Mouse (Mus musculus): ENCODE results near the gene Peak1.
"Not testable (repeated sequence)": the region's sequence is repeated elsewhere in the genome, so short reads cannot be mapped to it uniquely, and the experiment has no call there.

The Peak1 gene

DNA sequence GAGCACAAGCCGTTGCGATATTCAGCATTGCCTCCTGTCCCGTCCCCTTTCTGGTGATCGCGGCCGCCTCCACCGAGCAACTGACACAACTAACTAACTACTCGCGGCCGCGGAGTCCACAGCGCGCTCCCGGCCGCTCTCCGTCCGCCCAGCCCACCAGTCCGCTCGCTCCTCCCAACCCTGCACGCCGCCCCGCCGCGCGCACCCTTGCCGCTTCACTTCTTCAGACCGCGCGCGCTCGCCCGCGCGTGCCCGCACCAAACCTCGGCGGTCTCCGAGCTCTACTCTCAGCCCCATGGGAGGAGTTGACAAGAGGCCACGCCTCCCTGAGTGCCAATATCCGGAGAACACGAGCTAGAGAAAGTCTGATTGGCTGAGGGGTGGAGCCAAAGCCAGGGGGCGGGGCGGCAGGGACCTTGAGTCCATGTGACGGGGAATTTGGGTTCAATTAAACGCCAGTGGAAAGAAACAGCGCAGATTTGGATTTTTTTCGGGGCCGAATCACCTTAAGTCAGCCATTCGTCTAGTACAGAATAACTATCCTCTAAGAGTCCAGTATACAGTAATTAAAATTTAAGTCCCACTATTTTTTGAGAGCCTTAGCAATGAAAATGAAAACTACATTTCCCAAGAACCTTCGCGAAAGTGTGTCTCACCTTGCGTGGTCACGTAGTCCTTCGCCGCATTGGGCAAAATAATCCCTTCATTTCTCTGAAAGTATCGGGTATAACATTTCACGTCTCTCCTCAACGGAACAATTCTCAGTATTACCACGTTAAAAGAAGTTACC lies at the start of gene Peak1, which contains the start of gene Hmg20a:
TSS of gene Peak1 (minus strand) at position 120 of the 790 bp plus-strand sequence.
TSS of gene Hmg20a (plus strand) at position 662 of the 790 bp plus-strand sequence.
- DNase-seq = peak; percentile 100

DNA sequence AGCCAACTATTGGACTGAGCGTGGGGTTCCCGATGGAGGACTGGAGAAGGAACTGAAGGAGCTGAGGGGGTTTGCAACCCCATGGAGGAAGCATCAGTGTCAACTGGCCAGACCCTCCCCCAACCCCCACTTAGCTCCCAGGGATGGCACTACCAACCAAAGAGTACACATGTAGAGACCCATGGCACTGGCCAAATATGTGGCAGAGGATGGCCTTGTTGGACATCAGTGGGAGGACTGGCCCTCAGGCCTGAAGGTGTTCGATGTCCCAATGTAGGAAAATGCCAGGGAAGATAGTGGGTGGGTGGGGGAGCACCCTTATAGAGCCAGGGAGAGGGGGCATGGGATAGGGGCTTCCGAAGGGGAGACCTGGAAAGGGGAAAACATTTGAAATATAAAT lies 48.4 kb upstream of the Peak1 start:
- DNase-seq = no peak

DNA sequence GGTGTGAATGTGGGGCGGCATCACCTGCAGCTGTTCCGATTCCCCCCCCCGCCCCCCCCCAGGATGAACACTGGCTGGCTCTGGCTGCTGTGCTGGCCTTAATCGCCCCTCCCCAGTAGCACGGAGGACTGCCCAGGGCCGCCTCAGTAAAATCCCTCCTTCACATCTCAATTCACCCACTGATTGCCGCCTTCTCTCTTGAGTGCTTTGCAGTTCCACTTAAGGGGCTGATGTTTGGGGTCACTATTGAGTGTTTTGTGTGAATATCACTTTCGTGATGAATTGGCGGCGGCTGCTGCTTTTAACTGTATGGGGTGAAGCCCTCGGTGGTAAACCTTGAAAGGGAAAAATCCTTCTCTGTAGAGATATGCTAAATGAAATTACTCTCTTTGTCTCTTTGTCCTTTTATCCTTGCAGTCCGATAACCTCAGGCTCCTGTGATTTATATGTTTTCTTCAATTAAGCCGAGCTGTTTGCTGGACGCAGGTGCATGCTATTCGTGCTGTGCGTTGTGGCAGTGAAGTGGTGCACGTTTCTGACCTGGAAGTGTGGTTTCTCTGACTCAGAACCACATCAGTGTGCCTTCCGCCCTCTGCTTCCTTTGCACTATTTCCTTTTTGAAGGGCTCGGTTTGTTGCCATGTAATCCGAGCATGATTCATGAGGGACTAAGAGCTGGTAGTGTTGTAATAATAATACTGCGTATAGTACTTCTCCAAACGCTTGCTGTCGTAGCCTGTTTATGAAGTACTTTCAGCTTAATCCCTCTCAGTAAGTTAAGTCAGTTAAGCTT lies 47.2 kb upstream of the Peak1 start:
- no peak for DNase-seq

DNA sequence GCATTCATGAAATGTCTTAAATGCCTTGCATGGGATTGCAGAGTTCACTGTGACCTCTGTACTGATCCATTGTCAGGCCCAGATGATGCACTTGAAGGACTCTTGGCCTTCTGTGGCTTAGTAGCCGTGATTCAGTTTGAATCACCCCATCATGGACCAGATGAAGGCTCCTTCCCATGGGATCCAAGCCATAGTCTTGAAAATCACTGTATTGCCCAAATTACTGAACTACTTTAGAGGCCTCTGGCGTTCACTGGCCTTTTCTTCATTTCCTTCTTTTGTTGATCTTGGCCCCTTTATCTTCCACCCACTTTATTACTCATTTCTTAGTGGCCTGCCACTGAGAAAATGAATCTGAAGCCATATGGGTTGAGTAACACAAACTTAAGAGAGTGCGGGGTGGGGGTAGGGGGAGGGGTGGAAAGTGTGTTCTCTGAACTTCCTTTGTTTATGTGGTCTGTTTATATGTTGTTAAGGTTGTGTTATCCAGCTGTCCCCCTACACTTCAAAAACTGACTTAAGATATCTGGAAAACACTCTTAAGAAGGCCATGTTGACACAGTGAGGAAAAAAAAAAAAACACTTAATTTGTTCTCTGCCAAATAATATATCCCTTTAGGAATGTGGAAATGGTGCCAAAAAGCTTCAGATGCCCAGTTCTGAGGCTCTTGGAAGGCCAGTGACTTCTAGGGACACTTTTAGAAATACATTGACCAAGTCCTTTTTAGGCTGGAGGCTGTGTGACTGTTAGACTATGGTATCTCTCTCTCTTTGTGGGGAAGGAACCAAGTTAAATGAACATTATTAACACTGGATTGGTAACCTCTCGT lies 46.0 kb upstream of the Peak1 start:
- no peak for DNase-seq

DNA sequence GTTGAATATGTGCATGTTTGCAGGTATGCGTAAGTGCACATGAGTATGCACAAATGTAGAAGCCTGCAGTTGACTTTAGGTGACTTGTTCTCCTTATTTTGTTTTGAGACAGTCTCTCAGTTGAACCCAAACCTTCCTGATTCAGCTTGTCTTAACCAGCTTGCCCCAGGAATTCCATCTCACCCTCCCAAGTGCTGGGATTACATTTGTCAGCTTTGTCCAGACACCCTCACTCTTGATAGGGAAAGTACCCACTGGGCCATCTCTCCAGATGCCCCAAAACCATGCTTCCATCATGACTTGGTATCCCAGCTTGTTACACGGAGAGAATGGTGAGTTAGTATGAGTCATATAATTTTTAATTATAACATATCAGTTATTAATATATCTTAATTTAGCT lies 45.2 kb upstream of the Peak1 start:
- no peak for DNase-seq

DNA sequence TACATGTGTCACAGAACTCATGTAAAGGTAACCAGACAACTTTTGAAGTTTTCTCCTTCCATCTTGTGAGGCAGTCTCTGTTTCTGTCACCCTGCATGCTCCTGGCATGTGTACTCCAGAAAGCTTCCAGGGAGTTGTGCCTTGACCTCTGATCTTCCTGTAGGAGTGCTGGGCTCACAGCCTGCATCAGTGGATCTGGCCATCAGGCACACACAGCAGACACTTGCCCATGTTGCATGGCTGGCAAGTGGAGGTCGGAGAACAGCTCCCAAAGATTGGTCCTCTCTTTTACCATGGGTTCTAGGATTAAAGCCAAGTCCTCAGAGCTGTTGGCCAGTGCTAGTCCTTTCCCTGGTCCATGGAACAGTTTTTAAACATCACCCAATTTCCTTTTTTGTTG lies 44.7 kb upstream of the Peak1 start:
- no peak for DNase-seq

DNA sequence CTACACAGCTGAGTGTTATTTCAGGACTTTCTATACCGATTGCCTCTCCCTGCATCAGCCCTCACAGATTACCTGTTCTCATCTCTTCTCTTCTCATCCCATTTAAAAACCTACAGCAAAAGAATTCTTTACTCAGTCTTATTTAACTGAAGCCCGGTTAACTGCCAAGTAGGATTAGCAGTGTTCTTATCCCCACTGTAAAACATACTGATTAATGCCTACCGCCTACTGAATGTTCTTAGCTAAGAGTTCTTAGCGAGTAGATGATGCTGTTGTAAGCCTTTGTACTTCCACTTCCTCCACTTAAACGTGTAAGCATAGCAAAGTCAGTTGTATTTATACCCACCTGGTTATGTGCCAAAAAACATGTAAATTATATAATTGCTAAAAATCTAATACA lies 43.1 kb upstream of the Peak1 start:
- DNase-seq = no peak

DNA sequence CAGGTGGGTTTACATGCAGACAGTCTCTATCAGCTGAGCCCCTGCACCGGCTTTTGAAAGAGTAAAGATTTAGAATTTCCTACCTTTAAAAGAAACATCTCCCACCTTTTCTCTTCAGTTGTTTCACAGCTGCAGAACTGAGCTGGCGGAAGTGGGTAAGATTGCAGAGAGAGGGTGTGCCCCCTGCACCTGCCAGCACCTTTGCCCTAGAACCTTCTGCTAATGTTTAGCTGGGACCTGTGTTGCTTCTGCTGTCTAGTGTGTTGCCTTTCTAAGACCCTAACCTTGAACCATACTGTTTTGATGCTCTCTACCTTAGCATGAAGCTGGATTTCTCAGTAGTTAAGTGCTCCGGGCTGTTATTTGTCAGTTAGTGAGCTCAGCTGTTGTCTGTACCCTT lies 38.6 kb upstream of the Peak1 start:
- no peak for DNase-seq

DNA sequence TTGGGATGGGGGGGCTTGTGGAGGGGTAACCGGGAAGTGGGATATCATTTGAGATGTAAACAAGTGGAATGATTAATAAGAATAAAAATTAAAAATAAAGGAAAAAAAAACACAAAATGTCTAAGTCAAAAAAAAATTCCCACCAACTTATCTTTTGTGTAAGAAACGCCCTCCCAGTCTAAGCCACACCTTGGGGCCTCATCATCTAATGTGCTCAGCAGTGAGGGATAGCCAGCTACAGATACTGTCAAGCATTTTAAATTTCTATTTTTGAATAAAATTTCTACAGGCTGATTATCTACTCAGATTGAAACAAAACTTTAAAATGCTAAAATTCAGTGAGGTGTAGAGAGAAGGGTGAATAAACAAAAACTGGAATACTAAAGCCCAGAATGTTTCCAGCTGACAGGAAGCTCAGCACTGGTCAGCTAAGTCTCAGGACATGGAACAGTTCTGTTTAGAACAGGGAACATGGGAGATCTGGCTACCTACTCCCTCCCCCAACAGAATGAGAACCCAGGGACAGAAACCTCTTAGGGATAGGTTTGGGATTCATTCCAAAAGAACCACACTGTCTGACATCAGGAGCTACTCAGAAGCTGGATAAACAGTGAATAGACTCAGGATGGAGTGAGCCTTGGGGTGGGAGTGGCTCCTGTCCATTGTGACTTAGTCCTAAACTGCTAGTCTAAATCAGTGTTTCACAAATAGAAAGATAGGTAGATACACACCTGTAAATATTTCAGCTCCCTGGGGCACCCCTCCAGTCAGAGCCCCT lies 35.4 kb upstream of the Peak1 start:
- DNase-seq = no peak

DNA sequence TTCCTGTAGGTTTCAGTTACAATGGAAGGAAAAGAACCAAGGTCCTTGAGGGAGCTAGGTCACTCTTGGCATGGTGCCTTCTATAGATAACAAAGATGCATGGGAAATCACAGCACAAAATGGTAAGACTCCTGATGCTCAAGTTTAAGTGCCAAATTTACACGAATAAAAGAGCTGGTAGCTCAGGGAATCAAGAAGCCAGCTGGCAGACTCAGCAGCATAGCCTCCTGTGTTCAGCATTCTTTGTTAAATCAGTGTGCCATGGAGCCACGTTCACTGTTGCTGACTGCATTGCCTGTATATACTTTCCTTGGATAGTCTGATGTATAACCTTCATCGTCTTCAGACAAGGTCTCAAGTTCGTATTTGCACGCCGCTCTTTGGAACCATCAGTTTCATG lies 33.7 kb upstream of the Peak1 start:
- DNase-seq = peak; percentile 6

DNA sequence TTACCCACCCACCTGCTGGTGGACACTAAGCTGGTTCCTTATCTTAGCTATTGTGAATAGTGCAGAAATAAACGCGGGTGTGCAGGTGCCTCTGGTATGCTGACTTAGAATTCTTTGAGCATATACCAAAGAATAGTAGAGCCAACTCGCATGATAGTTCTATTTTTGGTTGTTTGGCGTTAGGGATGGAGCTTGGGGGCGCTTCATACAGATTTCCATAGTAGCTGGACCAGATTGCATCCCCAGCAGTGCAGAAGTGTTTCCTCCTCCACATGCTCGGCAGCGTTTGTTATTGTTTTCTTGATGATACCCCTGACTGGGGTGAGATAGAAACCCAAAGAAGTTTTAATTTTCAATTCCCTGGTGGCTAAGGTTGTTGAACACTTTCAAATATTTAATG lies 21.8 kb upstream of the Peak1 start:
- no peak for DNase-seq

DNA sequence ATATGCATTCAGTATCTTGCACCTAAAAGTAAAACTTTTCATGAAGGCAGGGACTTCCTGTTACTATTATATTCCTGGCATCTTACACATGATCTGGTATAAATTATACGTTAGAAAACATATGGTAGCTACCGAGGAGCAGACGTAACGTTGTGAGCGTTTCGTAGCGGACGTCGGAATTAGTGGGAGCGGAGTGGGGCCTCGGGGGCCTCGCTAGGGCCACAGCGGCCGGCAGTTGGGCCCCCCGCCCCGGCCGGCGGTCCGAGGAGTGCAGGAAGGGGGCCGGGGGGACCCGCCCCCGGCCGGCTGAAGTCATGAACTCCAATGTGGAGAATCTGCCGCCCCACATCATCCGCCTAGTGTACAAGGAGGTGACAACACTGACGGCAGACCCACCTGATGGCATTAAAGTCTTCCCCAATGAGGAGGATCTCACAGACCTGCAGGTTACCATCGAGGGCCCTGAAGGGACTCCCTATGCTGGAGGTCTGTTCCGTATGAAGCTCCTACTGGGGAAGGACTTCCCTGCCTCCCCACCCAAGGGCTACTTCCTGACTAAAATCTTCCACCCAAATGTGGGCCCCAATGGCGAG lies 19.5 kb upstream of the Peak1 start:
- DNase-seq = not testable (repeated sequence)

DNA sequence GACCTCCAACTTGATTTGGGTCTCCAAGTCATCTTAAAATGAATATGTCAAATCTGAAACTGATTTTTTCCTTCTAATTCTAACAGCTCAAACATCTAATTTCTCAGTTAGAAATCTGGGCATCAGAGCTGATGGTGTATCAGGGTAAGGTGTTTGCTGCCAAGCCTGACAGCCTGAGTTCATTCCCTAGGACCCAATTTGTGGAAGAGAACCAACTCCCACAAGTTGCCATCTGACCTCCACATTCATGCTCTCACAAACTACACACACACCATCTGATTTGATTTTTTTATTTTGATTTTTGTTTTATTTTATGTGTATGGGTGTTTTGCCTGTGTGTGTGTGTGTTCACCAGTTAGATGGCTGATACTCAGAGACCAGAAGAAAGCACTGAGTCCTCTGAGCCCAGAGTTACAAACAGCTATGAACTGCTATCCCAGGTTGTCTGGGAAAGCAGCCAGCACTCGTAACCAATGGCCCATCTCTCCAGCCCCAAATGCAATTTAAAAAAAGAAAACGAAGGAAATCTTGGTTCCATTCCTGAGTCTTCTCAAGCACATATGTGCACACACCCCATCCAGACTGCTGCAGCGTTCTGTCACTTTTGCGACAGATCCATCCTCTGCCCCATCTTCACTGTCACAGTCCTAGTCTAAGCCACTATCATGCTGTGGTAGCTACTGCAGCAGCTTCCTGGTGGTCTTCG lies 18.1 kb upstream of the Peak1 start:
- peak; percentile 34 for DNase-seq

DNA sequence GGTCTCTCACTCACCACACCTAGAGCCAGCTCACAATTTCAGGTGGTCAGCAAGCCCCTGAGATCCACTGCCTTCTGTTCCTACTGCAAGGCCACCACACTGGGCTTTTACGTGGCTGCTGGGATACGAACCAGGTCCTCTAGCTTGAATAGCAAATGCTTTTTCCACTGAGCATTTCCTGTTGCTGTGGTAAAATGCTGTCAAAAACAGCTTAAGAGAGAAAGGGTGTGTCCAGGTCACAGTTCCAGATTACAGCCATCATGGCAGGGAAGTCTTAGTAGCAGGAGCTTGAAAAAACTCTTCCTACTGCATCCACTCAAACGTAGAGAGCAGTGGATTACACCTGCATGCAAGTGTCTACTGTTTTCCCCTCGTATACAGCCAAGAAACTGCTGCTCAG lies 7.0 kb upstream of the Peak1 start:
- no peak for DNase-seq

DNA sequence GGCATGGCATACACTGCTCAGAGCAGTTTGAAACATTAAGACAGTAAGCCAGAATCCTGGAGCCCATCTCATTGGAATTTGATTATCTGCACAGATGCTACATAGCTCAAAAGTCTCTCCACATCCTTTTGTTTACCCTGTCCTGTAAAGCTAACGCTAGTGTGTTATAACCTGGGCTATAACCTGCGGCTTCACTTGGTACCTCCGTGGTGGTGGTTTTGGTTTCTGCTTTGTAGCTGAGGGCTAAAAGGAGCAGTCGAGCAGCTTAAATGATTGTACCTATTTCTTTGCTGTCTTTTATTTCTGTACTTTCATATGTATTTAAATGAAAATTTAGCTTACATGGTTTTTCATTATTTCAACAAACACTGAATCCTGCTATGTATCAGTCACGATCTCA lies 4.1 kb upstream of the Peak1 start:
- DNase-seq = no peak

DNA sequence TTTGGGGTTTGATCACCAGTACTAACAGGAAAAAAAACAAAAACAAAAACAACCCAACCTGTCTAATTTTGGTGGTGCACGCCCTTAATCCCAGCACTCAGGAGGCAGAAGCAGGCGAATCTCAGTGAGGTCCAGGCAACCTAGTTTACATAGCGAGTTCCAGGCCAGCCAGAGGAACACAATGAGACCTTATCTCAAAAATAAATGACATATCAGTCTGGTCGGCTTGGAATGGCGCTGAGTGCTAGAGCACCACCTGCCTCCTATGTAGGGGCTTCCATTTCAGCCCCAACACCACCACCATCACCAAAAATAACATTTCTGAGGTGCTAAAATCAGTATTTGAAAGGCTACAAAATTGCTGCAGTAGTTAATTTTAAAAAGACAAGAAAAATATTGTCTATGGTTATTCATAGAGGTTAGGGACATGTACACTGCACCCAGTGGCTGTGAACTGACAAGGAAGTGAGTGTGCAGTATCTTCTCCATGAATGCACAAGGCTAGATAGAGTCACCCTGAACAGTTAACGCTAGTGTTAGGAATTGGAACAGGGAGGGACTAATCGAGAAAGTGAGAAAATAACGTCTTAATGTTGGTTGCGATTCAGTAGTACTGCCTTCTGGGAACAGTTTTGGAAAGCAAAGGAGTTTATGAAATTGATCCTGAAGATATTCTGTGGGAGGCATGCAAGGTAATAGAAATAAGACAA lies 3.2 kb upstream of the Peak1 start:
- no peak for DNase-seq

DNA sequence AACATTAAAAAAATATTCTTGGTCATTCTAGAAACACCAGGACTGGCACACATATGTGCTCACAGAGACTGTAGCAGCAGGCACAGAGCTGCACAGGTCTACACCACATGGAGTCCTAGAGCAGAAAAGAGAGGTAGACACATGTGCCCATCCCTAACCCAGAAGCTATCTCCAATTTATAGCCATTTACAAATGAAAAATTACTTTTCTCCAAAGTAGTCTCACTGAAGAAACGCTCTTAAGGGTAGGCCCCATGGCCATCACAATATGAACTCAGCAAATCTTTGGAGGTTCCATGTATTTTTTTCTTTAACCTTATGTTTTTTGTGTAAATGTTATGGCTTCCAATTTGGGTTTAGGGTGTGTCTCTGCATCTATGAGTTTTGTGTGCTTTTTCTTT lies 2.4 kb upstream of the Peak1 start:
- no peak for DNase-seq

DNA sequence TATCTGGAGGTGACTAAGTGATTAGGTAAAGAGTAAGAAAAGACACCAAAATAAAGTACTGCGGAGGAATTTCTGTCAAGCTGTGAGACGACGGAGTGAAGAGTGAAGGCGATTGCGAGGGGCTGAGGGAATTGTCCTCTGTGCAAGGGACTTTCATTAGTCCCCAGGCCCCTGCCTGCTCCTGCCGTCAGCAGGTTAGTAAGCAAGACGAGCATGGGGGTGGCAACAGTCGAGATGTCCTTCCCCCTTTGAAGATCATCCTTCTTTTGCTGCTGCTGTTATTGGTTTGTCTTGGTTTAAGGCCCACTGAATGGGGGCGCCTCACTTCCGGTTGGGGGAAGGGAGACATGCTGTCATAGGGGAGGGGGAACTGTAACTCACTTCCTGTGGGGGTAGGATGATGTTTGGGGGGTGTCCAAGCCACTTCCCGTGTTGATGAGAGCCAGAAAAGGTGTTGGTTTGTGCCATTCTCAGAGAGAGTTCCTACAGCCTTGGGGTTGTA lies 922 bp upstream of the Peak1 start:
- peak; percentile 70 for DNase-seq

DNA sequence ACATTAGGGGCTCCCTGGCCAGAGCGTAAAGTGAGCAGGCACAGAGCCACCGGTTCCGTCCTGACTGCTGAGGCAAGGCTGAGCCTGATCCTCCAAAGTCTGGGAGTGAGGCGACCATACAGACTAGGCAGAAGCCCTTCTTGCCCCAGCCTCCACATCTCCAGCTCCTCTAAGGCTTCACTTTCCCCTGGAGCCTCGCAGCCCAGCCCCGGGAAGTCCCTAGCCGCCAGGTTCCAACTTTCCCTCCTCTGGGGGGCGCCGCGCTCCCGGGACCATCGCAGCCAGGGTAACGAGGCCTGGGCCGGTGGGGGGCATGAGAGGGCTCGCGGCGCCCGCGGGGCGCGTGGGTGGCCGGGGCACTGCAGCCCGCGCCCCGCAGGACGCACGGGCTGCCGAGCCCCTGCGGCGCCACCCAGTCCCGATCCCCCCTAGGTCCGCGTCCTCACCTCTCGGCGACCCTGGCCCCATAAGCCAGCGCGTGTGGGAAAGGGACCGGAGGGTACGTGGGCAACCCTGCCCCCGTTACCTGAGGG lies 386 bp downstream of the Peak1 start:
- DNase-seq = peak; percentile 79

DNA sequence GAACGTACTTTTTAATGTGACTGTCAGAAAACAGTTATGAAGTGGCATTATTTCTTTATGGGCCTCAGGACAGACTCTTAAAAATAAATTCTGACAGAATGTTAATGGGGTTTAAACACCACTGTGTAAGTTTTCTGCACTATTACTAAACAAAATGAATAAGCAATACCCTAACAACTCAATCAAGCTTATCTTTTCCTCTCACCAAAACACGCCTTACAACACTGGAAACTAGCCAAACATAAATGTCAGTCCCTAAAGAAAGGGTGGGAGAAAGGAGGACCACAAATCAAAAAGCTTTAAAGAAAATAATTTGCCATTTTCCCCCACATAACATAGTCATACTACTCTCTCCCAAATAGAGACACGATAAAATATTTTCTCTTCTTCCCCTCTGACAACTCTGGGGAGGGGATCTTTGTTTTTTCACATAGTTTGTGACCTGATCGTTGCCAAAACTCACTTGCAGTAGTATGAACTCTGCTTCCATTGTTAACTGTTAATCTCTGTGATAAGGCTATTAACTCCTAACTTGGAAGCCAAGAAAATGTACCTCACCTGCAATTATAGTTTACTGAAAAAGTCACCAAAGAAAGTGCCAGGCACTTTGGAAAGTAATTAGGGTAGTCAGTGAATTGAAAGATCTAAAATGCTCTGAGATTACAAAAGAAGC lies 1.8 kb downstream of the Peak1 start:
- DNase-seq = no peak
